Mouse (Mus musculus): ENCODE data around the gene Slc44a1.

Slc44a1 gene

GRCm38 (mm10) chr4:53614576-53615225 is 174.5 kb downstream of the Slc44a1 start:
- DNase-seq (ENCODE audit: low spot score): no peak

DNA sequence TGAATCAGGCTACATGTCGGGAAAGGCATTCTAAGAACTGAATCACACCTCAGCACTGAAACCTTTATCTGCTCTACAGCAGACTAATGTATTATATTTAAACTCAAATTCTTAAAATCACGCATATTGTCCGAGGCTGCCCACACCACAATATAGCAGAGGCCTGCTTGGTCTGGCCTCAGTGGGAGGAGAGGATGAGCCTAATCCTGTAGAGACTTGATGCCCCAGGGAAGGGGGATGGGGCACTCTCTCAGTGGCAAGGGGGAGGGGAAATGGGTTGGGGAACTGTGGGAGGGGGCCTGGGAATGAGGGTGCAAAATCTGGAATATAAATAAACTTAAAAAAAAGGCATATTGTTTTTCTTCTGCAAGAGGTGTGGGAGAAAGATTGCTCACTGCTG is 177.8 kb downstream of the Slc44a1 start:
- no peak for DNase-seq (ENCODE audit: low spot score)

DNA sequence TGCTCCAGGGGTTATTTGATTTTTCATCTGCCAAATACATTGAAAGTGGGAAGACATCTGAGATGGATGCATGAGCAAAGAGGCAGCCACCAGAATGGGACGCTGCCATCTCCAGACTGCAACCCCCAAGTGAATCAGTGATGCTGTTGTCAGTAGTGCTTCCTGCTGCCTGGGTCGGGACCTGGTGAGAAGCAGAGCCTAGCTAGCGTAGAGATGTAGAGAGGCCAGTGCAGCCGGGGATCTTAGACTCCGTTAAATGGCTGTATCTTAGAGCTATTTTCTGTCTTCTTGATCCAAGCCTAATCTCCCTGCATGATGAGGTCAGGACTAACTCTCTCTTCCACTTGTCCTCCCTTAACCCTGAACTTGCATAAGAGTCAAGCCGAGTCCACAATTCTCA is 179.9 kb downstream of the Slc44a1 start:
- no peak for DNase-seq (ENCODE audit: low spot score)

DNA sequence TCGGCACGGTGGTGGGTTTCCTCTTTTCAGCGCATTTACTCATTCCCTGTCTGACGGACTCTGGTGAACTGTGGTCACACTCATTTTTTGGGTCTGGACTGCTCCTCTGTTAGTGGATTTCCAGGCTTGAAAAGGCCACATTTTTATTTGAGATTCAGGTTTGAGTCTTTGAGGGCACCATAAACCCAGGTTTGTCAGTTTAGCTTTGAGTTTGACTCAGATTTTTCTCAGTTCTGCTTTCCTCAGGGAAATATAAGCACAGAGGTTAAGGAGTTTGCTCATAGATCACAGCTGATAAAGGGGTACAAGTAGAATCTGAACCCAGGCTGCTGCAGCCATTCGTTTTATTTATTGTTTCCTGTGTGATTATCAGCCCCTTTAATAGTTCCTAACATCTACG is 180.9 kb downstream of the Slc44a1 start:
- DNase-seq (ENCODE audit: low spot score): no peak

GRCm38 (mm10) chr4:53621490-53621889 is 181.3 kb downstream of the Slc44a1 start:
- no peak for DNase-seq (ENCODE audit: low spot score)

- DNase-seq (ENCODE audit: low spot score): no peak
These were observed 183.5 kb downstream of the Slc44a1 start for GRCm38 (mm10) chr4:53623711-53624110.

DNA sequence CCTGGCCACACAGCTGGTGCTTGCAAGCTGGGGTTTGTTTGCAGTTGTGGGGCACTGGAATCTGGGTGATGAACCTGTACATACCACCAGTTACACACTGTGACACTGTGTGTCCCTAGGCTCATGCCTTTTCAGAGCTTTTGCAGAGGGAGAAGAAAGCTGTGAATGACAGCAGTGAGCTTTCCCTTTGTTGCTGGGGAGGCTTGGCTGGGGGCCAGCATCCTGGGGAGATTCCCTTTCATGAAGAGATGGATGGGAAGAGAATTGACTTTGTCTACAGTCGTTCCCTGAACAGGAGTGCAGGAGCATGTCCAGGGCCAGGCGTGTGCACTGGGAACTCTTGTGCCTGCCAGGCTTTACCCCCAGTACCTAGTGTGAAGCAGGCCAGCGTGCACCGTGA is 184.6 kb downstream of the Slc44a1 start:
- DNase-seq (ENCODE audit: low spot score): peak; percentile 48

- peak; percentile 35 for DNase-seq (ENCODE audit: low spot score)
These were observed 185.1 kb downstream of the Slc44a1 start for GRCm38 (mm10) chr4:53625263-53625662.

DNA sequence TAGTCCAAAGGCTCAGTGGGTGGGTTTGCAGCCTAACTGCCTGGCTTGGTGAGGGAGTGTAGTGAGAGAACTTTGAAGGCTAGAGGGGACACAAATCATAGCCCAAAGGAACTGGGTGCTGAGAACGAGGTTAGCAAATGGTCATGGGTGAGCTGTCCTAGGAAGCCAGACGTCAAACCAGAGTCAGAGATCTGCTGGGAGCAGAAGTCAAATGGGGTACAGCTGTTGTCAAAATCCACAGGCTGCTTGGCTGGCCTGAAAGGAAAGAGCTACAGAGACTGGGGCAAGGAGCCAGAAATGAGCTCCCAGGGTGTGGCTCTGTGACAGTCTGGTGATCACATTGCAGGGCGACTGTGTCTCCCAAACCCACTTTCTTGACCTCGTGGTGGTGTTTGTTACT is 188.7 kb downstream of the Slc44a1 start:
- DNase-seq (ENCODE audit: low spot score): no peak

DNA sequence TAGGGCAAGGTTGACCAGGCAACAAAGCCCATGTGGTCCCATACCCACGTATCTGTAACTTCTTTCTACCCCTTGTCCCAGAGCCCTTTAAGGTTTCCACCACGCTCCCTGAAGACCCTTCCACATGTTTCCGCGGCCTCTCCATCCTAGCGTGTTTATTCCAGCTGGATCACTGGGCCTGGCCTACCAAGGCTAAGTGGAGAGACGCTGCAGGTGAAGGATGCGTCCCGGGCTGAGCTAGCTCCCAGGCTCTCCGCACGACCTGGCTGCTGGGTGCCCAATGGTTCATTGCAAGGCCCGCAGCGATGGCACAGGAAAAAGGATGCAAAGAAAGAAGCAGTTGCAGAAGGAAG is 190.7 kb downstream of the Slc44a1 start:
- DNase-seq (ENCODE audit: low spot score): no peak

GRCm38 (mm10) chr4:53631316-53632010 is 191.2 kb downstream of the Slc44a1 start, which contains the start of gene Fsd1l:
Fsd1l (plus strand) TSS chr4:53631471.
- peak; percentile 76 for DNase-seq (ENCODE audit: low spot score)

GRCm38 (mm10) chr4:53632011-53632349 is 191.8 kb downstream of the Slc44a1 start:
- no peak for DNase-seq (ENCODE audit: low spot score)

DNA sequence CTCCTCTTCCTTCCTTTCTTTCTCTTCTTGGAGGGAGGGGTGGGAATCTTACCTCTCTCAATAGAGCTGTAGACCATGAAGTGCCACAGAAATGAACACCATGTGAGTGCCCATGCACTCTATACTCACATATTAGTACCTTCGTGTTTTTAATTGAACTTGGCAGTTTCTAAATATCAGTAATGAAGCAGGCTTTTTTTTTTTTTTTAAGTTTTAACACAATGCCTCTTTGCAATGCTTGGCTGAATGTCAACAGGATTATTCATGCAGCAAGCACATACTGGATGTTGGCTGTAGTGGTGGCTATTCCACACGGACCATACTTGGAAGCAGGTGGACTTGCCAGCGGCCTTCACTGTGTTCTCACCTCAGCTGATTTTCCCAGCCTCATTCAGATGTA is 195.1 kb downstream of the Slc44a1 start:
- DNase-seq (ENCODE audit: low spot score): no peak

- no peak for DNase-seq (ENCODE audit: low spot score)
These were observed 197.2 kb downstream of the Slc44a1 start for GRCm38 (mm10) chr4:53637269-53637909.

- no peak for DNase-seq (ENCODE audit: low spot score)
These were observed 198.4 kb downstream of the Slc44a1 start for GRCm38 (mm10) chr4:53638549-53639123.

DNA sequence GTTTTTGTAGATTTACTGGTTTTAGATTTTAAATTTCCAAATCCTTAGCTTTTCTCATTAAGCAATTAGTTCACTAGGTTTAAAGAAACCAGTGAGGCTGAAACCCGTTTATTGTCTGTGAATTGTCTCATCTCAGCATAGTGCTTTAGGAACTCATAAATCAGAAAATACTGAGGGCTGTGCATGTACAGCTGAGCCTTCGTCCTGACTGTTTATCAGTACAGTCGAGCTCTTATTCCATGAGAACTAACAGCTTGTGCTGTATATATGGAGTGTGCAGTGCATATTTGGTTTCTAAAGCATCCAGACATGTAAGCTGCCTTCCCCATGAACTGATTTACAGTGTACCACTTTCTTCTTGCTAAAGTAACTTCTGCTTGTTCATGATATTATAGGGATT is 217.8 kb downstream of the Slc44a1 start:
- no peak for DNase-seq (ENCODE audit: low spot score)

DNA sequence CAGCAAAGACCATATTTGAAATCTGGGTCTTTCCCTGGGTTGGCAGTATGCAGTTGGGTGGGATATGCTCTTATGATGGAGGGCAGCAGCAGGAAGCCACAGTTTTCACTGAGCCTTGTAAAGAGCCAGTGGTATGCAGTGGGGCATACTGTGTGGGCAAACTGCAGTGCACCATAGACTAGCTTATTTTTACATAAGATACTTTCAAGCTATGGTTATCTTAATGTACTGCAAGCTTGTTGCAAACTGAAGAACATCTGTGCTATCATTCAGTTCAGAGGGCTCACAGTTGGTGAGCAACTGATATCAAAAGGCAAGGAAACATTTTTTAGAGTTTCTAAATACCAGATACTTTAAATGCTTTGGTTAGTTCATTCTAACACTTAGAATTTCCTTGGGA is 220.5 kb downstream of the Slc44a1 start:
- no peak for DNase-seq (ENCODE audit: low spot score)
